Mouse (Mus musculus): ENCODE data around the gene Arhgap24. TPM values are rescaled to one million over a fixed set of nuclear protein-coding genes. Genes with fewer than 3 reads are reported as not detected.

Arhgap24 gene
- total and polyA plus RNA-seq, 3 experiments: 34.7 to 51.6 (median 47.9) TPM

DNA sequence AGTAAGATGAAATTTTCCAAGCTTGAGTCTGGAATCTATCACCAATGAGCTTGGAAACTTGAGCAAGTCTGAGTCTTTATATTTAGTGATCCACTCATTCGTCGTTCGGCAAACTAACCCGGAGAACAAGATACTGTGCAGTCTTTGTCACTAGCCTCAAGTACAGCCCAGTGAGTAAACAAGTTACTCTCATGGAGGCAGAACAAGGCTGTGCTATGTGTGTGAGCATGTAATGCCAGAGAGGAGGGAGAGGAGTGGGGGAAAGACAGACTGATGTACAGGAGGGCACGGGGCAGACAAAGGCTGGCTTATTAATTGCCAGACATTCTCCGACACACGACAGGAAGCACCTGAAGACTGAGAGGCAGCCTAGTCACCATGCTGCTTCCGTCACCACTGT is 97.2 kb downstream of the Arhgap24 start:
- Histone ChIP-seq H3K4me1 (ENCODE audit: control insufficient read depth in 1 of 2, insufficient read depth in 2 of 2) (peaks cover 0 to 29% of the 10 kb centered on the region in 2 experiments; a peak in 2 of 4 replicates), H3K79me2 (replicated peaks; ENCODE audit: control insufficient read depth, extremely low read depth, insufficient read depth, poor library complexity, severe bottlenecking) (0 out of 2 replicates have a peak, but pooled peaks cover 3% of the 10 kb centered on the region), H3K36me3 (replicated peaks in 1 of 2; ENCODE audit: control insufficient read depth in 1 of 2, insufficient read depth in 1 of 2, low read length in 1 of 2) (peaks cover 10 to 84% of the 10 kb centered on the region in 2 experiments), H3K27ac (ENCODE audit: insufficient read depth, low read depth) (no peak overlapping the region), H3K4me3 (replicated peaks in 1 of 3; ENCODE audit: low read depth in 2 of 3, low read length in 2 of 3, poor library complexity in 1 of 3) (no peak overlapping the region), H3K9me3 (replicated peaks; ENCODE audit: low read length) (no peaks in the 10 kb centered on the region), H3K9ac (ENCODE audit: insufficient read depth, low read depth) (no peak overlapping the region), H3K27me3 (replicated peaks) (no peaks in the 10 kb centered on the region), H3K4me2 (ENCODE audit: insufficient read depth, low read depth, poor library complexity, severe bottlenecking) (no peak overlapping the region)
- DNase-seq (ENCODE audit: extremely low read depth): no peak
- dilution Hi-C loops (cut with MboI; ENCODE audit: extremely low pct_ligation_motif_present, extremely low pct_unique_long_range_greater_than_20kb, low sequenced_read_pairs) (no loop called here), in situ Hi-C loops (cut with MboI; ENCODE audit: low pct_ligation_motif_present, low pct_unique_long_range_greater_than_20kb, low sequenced_read_pairs) (no loop called here)
- TF ChIP-seq USF2 (conservative IDR thresholded peaks at IDR 0.05; ENCODE audit: low read depth, low read length) (no peak), CHD2 (IDR thresholded peaks at IDR 0.05; ENCODE audit: low read length) (no peak), BHLHE40 (IDR thresholded peaks at IDR 0.05; ENCODE audit: low read depth, low read length) (no peak), HCFC1 (IDR thresholded peaks at IDR 0.05; ENCODE audit: low read depth, low read length) (no peak), JUN (IDR thresholded peaks at IDR 0.05; ENCODE audit: insufficient read depth, low read depth, low read length) (no peak), TBP (conservative IDR thresholded peaks at IDR 0.05; ENCODE audit: low read depth, low read length) (no peak)

DNA sequence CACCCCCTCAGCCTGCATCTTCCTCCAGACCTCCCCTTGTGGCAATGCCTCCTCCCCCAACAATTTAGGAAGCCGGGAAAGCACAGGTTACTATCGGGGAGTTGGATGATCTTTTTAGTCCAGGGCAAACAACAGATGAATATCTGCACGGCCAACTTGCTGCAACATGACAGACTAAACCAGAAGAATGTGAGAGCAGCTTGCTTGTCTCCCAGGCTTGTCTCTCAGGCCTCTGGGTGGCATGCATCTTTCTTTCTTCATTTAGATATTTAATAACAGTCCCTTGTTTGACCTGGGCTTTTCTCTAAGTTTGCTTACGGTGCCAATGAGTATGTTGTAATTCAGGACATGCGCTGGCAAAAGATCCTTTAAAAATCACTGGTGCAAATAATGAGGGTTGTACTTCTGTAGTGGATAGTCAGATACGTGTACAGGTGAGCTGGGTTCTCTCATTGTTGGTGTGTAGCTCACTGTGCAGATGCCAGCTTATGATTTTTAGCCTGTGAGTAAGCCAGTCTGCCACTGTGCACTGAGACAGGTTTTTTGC is 101.7 kb downstream of the Arhgap24 start:
- Histone ChIP-seq H3K4me2 (ENCODE audit: insufficient read depth, low read depth, poor library complexity, severe bottlenecking) (no peak overlapping the region), H3K79me2 (replicated peaks; ENCODE audit: control insufficient read depth, extremely low read depth, insufficient read depth, poor library complexity, severe bottlenecking) (0 out of 2 replicates have a peak, but pooled peaks cover 2% of the 10 kb centered on the region), H3K9ac (ENCODE audit: insufficient read depth, low read depth) (no peak overlapping the region), H3K27ac (ENCODE audit: insufficient read depth, low read depth) (no peak overlapping the region), H3K4me1 (ENCODE audit: control insufficient read depth in 1 of 2, insufficient read depth in 2 of 2) (no peaks in the 10 kb centered on the region), H3K9me3 (replicated peaks; ENCODE audit: low read length) (peaks cover 3% of the 10 kb centered on the region), H3K27me3 (replicated peaks) (no peaks in the 10 kb centered on the region), H3K4me3 (replicated peaks in 1 of 3; ENCODE audit: low read depth in 2 of 3, low read length in 2 of 3, poor library complexity in 1 of 3) (no peak overlapping the region), H3K36me3 (replicated peaks in 1 of 2; ENCODE audit: control insufficient read depth in 1 of 2, insufficient read depth in 1 of 2, low read length in 1 of 2) (peaks cover 5 to 83% of the 10 kb centered on the region in 2 experiments)
- dilution Hi-C loops (cut with MboI; ENCODE audit: extremely low pct_ligation_motif_present, extremely low pct_unique_long_range_greater_than_20kb, low sequenced_read_pairs) (no loop called here), in situ Hi-C loops (cut with MboI; ENCODE audit: low pct_ligation_motif_present, low pct_unique_long_range_greater_than_20kb, low sequenced_read_pairs) (no loop called here)
- no peak for DNase-seq (ENCODE audit: extremely low read depth)
- TF ChIP-seq SMC3 (IDR thresholded peaks at IDR 0.05; ENCODE audit: low read depth, low read length) (no peak), HCFC1 (IDR thresholded peaks at IDR 0.05; ENCODE audit: low read depth, low read length) (no peak), POLR2A (IDR thresholded peaks at IDR 0.05; ENCODE audit: low read depth, low read length) (no peak), MYC (IDR thresholded peaks at IDR 0.05; ENCODE audit: low read depth, low read length) (no peak), USF1 (IDR thresholded peaks at IDR 0.05; ENCODE audit: low read depth, low read length) (no peak), KAT2A (IDR thresholded peaks at IDR 0.05; ENCODE audit: insufficient replicate concordance, low read length) (no peak), JUN (IDR thresholded peaks at IDR 0.05; ENCODE audit: insufficient read depth, low read depth, low read length) (no peak), EP300 (IDR thresholded peaks at IDR 0.05; ENCODE audit: low read length) (no peak), POLR2AphosphoS2 (IDR thresholded peaks at IDR 0.05; ENCODE audit: low read depth, low read length) (no peak), MAX (IDR thresholded peaks at IDR 0.05; ENCODE audit: low read length) (no peak), RCOR1 (conservative IDR thresholded peaks at IDR 0.05; ENCODE audit: low read depth, low read length) (no peak), ZC3H11A (IDR thresholded peaks at IDR 0.05; ENCODE audit: low read depth, low read length) (no peak), ZMIZ1 (IDR thresholded peaks at IDR 0.05; ENCODE audit: low read depth, low read length) (no peak), MAZ (IDR thresholded peaks at IDR 0.05; ENCODE audit: low read depth, low read length) (no peak), SIN3A (IDR thresholded peaks at IDR 0.05; ENCODE audit: low read length) (no peak), NRF1 (IDR thresholded peaks at IDR 0.05; ENCODE audit: low read depth, low read length) (no peak), ETS1 (conservative IDR thresholded peaks at IDR 0.05; ENCODE audit: low read depth, low read length) (no peak), USF2 (conservative IDR thresholded peaks at IDR 0.05; ENCODE audit: low read depth, low read length) (no peak)
